Mouse (Mus musculus) MEL (cell line): ENCODE measurements around the gene Tmem108.

Experiments
- CTCF ChIP-seq, 3 experiments: IDR thresholded peaks in 2 of 3; conservative IDR thresholded peaks in 1 of 3; 2 replicates each; pipeline ENCODE4 v1.5.1; 2011 to 2012; ENCODE audit warnings: low read length in 3 of 3, low read depth in 2 of 3, mild to moderate bottlenecking in 2 of 3, improper control_type of control experiment in 1 of 3, inconsistent platforms in 1 of 3, mixed read lengths in 1 of 3, moderate library complexity in 1 of 3; ENCODE audit not compliant: control insufficient read depth in 1 of 3, insufficient read depth in 1 of 3, poor library complexity in 1 of 3, severe bottlenecking in 1 of 3
- EP300 ChIP-seq, 2 experiments: IDR thresholded peaks; 2 replicates each; pipeline ENCODE4 v1.6.1; 2011; ENCODE audit warnings: improper control_type of control experiment in 2 of 2, low read length in 2 of 2, low read depth in 1 of 2, mild to moderate bottlenecking in 1 of 2
- ETS1 ChIP-seq: IDR thresholded peaks from 2 replicates; pipeline ENCODE4 v1.6.1; 2012; ENCODE audit warnings: low read depth, mild to moderate bottlenecking, inconsistent platforms, low read length, improper control_type of control experiment, moderate library complexity
- HCFC1 ChIP-seq: IDR thresholded peaks from 2 replicates; pipeline ENCODE4 v1.6.1; 2012; ENCODE audit warnings: low read depth, mild to moderate bottlenecking, inconsistent platforms, low read length, improper control_type of control experiment, moderate library complexity
- JUND ChIP-seq: IDR thresholded peaks from 2 replicates; pipeline ENCODE4 v1.6.1; 2011; ENCODE audit warnings: low read depth, mild to moderate bottlenecking, improper control_type of control experiment, low read length
- KAT2A ChIP-seq: conservative IDR thresholded peaks from 2 replicates; pipeline ENCODE4 v1.6.1; 2012; ENCODE audit warnings: low read depth, low read length, improper control_type of control experiment, inconsistent platforms
- MAFK ChIP-seq: IDR thresholded peaks from 2 replicates; pipeline ENCODE4 v1.6.1; 2011; ENCODE audit warnings: low read depth, mild to moderate bottlenecking, low read length, improper control_type of control experiment, borderline replicate concordance
- NELFE ChIP-seq: IDR thresholded peaks from 2 replicates; pipeline ENCODE4 v1.6.1; 2011; ENCODE audit warnings: low read depth, low read length, improper control_type of control experiment
- POLR2A ChIP-seq, 2 experiments: IDR thresholded peaks; 2 replicates each; pipeline ENCODE4 v1.6.1; 2011 to 2012; ENCODE audit warnings: low read length in 2 of 2, mild to moderate bottlenecking in 2 of 2, control low read depth in 1 of 2, improper control_type of control experiment in 1 of 2, low read depth in 1 of 2, moderate library complexity in 1 of 2; ENCODE audit not compliant: control insufficient read depth in 1 of 2, insufficient read depth in 1 of 2, poor library complexity in 1 of 2
- POLR2AphosphoS5 ChIP-seq: IDR thresholded peaks from 2 replicates; pipeline ENCODE4 v1.6.1; 2012; ENCODE audit warnings: low read depth, borderline replicate concordance, mild to moderate bottlenecking, inconsistent platforms, low read length, moderate library complexity, mixed read lengths
- UBTF ChIP-seq: IDR thresholded peaks from 2 replicates; pipeline ENCODE4 v1.6.1; 2012; ENCODE audit warnings: low read depth, mild to moderate bottlenecking, inconsistent platforms, low read length, improper control_type of control experiment, moderate library complexity, borderline replicate concordance; ENCODE audit not compliant: insufficient read depth
- ZC3H11A ChIP-seq: IDR thresholded peaks from 2 replicates; pipeline ENCODE4 v1.6.1; 2012; ENCODE audit warnings: low read depth, mild to moderate bottlenecking, inconsistent platforms, low read length, improper control_type of control experiment
- ZKSCAN1 ChIP-seq: IDR thresholded peaks from 2 replicates; pipeline ENCODE4 v1.6.1; 2012; ENCODE audit warnings: low read depth, mild to moderate bottlenecking, inconsistent platforms, low read length, improper control_type of control experiment, moderate library complexity
- ZNF384 ChIP-seq: IDR thresholded peaks from 2 replicates; pipeline ENCODE4 v1.6.1; 2012; ENCODE audit warnings: low read depth, mild to moderate bottlenecking, inconsistent platforms, low read length, improper control_type of control experiment

DNA sequence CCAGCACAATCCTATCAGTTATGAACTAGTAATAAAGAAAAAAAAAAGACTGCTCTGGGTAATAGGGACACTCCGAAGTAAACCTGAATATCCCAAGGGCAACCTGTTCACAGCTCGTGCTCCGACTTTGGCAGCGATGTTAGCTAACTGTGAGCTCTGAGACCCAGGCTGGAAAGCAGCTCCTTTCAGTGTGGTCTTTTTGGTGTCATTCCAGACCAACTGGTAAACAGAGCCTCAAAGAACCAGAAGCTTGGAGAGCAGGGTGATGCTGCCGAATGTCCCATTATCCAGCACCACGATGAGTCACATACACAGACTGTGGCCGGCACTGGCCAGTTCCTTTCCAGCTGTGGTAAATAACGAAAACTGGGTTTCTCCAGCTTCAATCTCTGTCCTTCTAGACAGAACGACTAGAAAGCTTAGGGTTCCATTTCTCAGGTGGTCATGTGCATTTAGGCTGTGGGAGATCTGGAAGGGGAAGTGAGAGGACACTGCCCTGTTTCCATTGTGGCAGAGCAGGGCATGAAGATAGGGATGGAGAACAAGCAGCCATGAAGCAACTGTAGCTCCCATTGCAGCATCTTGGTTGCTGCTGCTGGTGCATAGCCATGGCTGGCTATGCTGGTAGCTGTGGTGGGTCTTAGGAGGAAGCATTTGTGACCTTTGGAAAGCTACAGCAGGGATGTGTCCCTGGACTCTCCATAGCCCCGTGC is 179.2 kb downstream of the Tmem108 start:
- TF ChIP-seq ETS1 (no peak), CTCF (IDR thresholded peaks at IDR 0.05 in 2 of 3, conservative IDR thresholded peaks at IDR 0.05 in 1 of 3; ENCODE audit: control insufficient read depth in 1 of 3, insufficient read depth in 1 of 3, low read depth in 2 of 3, low read length in 3 of 3, poor library complexity in 1 of 3, severe bottlenecking in 1 of 3) (no peak), KAT2A (no peak), MAFK (no peak), POLR2AphosphoS5 (no peak), JUND (no peak), ZNF384 (no peak), EP300 (IDR thresholded peaks at IDR 0.05; ENCODE audit: low read depth in 1 of 2, low read length in 2 of 2) (no peak), POLR2A (IDR thresholded peaks at IDR 0.05; ENCODE audit: control insufficient read depth in 1 of 2, insufficient read depth in 1 of 2, low read depth in 1 of 2, low read length in 2 of 2, poor library complexity in 1 of 2) (no peak), NELFE (no peak), HCFC1 (no peak), UBTF (no peak), ZKSCAN1 (no peak), ZC3H11A (no peak)
